Mouse (Mus musculus): ENCODE measurements at regions not wholly inside any gene's neighbourhood (a gene's known extent, or its start where the extent isn't known, plus 50 kb on each side); places are given as distances from the start of the nearest gene placed in this dataset.

DNA sequence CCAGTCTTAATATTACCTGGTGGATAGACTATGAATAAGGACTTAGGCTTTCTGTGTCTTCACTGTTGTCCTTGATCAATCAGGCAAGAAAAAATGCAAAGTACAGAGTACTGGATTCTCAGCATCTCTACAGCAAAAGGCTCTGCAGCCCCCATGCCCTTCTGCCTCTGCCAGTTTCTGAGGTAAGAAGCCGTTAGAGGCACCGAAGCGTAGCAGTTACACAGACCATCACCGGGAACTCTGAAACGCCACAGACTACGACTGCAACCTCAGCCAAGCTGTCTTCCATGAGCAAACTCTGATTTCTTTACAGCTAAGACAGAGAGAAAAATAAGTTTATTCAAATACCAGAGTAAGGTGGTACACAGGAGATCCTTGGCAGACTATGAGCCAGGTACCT lies 396.5 kb downstream of the Rwdd3 start:
- no peak for DNase-seq (ENCODE audit: extremely low read depth, insufficient read length, low spot score)

DNA sequence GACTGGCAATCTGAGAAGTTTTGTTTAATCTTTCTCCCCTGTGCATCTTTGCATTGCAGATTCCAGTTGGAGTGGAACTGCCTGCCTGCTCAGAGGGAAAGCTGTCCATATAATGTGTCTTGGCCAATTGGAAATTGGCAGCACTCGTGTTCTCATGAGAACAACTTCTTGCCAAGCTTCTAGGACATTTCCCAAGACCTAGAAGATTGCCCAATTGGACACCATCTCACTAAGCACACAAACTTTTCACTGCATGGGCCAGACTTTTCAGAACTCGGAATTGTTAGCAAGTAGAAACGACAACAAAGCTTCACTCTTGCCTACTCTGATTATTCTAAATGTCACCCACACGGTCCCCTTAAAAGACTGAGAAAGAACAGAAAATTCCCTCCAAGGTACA lies 409.8 kb downstream of the Rwdd3 start:
- DNase-seq (ENCODE audit: extremely low read depth, insufficient read length, low spot score): no peak

DNA sequence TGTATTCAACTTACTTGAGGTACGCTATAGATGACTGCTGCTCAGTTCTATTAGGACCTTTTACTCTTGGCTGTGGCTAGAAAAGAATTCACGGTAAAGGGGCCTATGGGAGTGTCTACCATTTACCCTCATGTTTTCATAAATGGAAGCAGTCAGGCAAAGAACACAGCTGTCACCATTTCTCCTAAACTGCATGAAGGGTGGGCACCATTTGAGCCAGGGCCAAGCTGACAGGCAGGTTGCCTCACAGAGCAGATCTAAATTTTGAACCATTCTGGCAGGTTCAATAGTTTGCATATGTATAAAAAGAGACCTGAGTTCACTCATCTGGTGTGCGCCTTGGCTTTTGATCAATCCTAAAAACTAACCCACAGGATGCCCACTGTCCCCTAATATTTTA lies 410.3 kb downstream of the Rwdd3 start:
- no peak for DNase-seq (ENCODE audit: extremely low read depth, insufficient read length, low spot score)

DNA sequence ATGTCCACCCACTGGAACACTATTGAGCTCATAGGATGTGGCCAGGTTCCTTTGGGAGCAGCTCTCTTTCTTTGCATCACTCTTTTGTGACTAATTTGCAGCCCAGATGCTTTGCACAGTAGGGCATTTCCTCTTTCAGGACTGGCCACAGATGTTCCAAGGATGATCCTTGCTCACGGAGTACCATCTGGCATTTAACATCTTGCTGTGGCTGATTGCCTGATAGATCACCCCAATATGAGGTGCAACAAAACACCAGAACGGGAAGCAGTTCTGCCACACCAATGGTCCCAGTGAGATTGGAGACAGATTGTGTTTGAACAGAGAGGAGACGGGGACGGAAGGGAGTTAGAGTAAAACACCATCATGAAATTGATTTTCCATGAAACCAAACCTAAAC lies 423.0 kb downstream of the Rwdd3 start:
- DNase-seq (ENCODE audit: extremely low read depth, insufficient read length, low spot score): no peak

DNA sequence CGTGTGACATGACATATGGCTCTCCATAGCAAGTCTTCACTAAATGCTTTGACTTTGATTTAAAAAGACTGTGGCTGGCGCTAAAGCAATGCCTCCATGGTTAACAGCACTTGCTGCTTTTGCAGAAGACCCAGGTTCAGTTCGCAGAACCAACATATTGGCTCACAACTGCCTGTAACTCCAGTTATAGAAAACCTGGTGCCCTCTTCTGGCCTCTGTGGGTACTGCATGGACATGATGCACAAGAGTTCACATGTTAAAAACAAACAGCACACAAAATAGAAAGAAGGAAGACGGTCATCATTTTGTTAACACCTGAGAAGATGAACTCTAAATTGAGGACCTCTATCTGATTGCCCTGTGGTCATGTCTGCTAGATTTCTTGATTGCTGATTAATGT lies 423.8 kb downstream of the Rwdd3 start:
- DNase-seq (ENCODE audit: extremely low read depth, insufficient read length, low spot score): no peak

DNA sequence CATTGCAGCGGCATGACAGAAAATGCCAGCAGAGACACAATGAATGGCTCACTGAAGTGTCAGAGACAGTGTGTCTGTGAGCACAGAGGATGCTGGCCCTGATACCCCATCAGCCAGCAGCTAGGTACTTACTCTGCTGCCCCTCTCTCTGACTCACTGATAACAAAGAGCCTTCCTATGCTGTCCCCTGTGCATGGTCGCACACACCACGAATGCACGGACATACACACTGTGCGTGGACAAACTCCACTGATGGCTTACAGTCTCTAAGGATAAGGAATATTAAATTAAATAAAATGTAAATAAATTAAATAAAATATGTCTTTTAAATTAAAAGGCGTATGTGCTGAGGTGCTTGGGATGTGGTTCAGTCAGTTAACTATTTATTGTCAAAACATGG lies 438.2 kb downstream of the Rwdd3 start:
- no peak for DNase-seq (ENCODE audit: extremely low read depth, insufficient read length, low spot score)

DNA sequence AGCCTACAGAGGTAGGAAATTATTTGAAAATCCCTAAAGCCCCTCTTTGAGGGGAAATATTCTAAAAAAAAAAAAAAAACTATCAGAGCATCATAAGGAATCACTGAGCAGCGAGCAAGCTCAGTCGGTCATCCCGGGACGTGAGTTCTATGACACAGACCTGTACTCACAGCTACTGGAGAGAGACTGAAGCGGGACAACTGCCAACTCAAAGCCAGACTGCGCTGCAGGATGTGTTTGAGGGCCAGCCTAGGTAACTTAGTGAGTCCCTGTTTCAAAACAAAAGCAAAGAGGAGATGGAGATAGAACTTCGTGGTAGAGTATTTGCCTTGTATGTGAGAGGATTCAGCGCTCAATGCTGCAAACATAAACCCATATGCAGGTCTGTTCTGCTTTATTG lies 439.1 kb downstream of the Rwdd3 start:
- DNase-seq (ENCODE audit: extremely low read depth, insufficient read length, low spot score): no peak

DNA sequence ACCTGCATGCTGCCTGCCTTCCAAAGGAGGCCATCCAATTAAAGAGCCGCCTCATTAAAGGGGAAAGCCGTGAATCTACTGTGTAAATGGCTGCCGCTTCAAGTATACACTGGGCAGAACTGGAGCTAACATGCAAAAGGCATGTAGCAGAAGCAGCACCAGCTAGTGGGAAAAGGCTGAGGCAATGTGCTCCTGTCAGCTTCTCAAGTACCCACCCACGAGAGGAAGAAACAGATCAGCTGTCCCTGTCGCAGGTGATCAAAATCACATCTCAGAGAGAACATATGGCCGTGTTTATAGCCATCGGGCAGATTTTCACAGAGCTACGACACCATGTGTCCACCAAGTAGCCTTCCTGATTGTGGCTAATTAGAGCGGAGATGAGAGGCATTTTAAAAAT lies 440.2 kb downstream of the Rwdd3 start:
- no peak for DNase-seq (ENCODE audit: extremely low read depth, insufficient read length, low spot score)

DNA sequence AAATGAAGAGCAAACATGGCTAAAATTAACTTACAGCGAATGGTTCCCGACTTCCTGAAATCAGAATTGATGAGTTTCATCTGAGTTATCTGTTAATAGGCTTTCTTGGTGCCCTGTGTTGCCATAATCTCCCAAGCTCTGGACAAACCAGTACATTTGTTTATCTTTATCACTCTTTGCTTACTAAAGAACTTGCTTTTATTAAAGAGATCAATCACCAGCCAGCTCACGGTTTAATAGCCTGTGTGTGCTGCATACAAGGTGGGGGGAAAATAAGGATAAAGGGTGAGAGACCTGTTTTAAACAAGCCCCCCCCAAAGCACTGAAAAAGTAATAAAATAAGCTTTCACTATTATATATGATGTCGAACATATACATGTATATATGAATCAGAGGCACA lies 441.3 kb downstream of the Rwdd3 start:
- no peak for DNase-seq (ENCODE audit: extremely low read depth, insufficient read length, low spot score)

DNA sequence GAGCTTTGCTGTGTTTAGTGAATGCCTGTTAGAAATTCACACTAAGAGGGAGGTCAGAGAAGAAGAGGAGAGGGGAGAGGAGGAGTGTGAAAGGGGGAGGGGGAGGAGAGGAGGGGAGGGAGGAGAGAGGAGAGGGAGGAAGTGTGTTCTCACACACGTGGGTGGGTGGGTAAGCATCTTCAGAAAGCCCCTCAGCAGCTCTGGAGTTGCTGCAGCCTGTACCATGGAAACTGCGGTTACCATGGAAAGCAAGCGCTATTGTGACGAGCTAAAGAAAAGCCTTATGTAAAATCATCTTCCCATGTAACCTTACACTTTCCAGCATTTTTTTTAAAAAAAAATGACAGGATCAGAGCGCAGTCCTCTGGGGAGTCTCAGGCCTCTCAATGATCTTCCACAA lies 441.8 kb downstream of the Rwdd3 start:
- no peak for DNase-seq (ENCODE audit: extremely low read depth, insufficient read length, low spot score)

DNA sequence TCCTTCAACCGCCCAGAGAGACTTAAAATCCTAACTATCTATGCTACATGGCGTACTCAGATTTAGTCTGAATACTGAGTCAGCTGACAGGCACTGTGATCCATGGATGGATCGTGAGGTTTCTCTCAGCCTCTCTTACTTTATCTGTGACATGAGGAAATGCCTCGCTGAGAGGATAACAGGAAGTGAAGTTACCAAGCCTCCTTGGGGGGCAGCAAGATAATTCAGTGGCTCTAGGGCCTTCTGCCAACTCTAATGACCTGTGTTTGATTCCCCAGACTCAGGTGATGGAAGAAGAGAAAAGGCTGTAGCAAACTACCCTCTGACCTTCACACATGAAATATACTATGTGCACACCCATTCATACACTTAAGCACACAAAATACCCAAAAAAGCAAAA lies 486.3 kb downstream of the Rwdd3 start:
- DNase-seq (ENCODE audit: extremely low read depth, insufficient read length, low spot score): no peak

DNA sequence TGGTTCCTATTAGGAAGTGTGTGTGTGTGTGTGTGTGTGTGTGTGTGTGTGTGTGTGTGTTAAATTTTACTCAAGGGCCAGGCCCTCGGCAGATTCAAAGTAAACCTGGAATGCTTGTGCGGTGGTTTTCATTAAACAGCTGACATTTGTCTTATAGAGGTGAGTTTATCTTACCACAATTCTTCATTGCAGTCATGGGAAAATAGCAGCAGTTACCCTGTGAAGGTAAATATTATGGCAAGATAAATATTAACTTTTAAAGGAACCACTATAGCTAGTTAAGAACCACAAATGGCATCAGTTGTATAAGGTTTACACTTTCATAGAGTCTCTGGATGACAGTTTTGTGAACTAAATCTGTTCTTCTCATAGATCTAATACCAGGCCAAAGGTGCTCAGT lies 495.6 kb downstream of the Rwdd3 start:
- DNase-seq (ENCODE audit: extremely low read depth, insufficient read length, low spot score): no peak

DNA sequence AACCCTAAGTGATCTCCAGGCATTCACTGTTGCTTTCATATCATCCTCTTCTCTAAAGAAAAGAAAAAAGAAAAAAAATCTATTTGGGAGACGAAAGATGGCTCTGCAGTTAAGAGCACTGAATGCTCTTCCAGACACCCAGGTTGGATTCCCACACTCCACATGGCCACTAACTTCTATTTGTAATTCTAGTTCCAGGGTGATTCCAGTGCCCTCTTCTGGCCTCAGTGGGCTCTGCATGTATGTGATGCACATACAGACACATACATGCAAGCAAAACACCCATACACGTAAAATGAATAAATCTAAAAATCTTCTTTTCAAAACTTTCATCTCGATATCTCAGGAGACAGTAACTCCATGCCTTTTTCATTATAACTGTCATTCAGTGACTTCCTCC lies 502.8 kb downstream of the Rwdd3 start:
- DNase-seq (ENCODE audit: extremely low read depth, insufficient read length, low spot score): no peak

DNA sequence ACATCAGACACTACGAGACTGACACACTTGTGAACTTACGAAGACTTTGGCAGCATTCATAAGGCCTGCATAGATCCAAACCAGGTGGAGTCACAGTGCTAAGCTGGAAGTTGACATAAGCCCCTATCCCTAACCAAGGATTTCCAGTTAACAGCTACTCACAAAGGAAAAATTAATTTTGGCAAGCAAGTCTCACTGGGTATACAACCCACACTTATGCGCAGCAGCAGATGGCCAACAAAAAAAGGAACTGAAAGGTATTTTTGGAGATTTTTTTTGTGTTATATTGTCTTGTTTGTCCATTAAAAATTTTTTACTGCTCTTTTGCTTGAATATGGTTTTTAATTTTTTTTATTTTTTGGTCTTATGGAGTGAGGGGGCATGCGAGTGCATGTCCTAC lies 509.0 kb downstream of the Rwdd3 start:
- DNase-seq (ENCODE audit: extremely low read depth, insufficient read length, low spot score): no peak

DNA sequence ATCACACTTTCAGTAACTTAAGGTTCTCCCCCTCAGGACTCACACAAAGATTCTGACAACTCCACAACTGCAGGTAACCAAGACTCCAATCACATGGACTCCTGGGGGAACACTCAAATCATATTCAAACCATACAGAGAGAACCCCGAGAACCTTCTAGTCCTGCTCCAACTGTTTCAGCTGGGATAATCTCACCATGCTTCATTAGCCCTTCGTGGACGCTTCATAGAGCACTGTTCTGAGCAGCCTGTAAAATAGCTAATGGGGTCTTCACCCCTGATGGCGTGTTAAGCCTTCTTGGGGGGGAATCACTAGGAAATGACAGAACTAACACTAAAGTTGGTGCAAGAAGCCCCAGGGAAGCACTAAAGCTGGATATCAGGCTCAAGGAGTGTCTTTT lies 510.7 kb downstream of the Rwdd3 start:
- DNase-seq (ENCODE audit: extremely low read depth, insufficient read length, low spot score): no peak

DNA sequence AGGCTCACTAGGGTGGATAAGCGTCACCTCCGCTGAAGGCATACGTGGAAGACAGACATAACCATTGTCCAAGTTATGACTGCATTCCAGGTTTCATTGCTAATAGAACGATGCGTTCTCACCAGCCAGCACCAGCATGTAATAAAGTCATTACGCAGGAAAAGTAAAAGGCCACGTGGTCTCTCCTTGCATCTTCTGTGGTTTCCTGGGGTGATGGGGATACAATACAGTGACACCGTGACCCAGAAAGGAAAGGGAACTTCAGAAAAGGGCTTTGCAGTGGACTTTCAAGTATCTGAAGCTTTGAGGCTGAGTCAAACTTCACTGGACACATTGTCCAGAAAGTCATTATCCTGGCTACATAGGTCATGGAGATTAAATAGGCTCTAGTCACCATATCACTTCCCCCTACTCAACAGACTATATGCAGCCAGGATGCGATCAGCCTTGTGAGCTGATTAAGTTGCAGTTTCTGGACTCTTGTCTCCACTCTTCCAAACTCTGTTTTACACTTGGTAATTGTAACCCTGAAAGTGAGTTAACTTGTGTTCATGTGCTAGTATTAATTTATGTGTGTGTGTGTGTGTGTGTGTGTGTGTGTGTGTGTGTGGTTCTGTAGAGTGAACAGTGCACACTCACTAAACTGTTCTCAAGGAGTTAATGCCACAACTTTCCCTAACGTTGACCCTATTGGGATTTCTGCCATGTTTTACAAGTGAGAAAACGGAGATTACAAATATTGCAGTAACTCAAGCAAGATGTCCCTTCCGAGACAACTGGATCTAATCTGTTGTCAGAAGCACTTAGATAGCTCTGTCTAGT lies 522.2 kb downstream of the Rwdd3 start:
- no peak for DNase-seq (ENCODE audit: extremely low read depth, insufficient read length, low spot score)

DNA sequence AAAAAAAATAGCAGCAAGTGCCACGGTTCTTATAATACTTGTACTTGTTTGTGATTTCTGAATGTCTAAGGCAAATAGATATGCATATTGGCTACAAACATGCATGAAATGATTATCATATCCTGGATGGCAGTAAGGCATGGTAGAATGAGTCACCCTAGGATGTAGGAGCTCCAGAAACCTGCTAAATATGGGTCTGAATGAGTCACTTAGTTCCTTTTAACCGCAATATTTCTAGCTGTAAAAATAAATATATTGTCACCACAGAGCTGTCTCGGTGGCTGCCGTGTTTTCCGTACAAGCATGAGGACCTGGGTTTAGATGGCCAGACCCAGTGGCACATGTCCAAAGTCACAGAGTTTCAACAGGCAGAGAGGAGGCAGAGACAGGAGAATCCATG lies 523.1 kb downstream of the Rwdd3 start:
- DNase-seq (ENCODE audit: extremely low read depth, insufficient read length, low spot score): peak; percentile 33

DNA sequence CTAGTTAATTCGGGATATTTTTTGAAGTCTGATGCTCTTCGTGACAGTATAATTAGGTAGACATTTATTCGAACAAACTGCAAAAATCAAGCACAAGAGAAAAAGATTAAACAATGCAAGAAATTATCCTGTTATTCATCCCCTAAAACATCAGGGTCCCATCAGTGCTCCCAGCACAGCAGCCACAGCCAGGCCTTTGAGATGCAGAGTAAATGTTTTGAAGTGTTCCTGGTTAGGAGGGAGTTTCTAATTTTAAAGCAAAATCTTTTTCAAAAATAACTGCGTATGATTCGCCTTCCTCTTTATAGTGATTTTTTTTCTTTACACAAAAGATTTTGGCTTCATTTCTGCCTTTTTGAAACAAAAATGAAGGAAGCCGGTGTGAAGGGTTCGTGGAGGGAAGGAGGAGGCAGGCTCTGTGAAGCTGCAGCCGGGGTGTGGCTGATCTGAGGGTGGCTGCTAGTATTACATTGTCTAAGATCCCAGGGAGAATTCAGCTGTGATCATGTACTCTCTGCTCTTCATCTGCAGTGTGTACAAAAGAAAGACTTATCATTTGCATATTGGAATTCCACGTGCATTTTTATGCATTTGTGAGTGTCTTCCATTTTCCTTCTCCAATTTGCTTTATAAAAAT lies 534.7 kb downstream of the Rwdd3 start:
- no peak for DNase-seq (ENCODE audit: extremely low read depth, insufficient read length, low spot score)

DNA sequence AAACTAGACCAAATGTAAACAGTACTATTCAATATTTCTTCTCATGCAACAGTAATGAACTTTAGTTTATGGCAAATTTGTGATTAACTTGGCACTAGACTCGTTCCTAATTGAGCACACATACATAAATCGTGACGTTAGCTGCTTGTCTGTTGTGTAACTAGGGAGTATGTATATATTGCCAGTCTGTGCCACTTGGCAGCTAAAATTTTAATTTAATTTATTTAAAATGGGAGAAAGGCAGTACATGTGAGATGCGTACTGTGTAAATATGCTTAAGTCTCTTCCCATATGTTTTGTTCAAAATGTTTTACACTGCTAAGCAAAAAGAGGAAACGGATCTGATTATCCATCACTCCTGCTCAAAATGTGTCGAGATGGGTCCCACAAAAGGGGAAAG lies 553.1 kb downstream of the Rwdd3 start:
- no peak for DNase-seq (ENCODE audit: extremely low read depth, insufficient read length, low spot score)

DNA sequence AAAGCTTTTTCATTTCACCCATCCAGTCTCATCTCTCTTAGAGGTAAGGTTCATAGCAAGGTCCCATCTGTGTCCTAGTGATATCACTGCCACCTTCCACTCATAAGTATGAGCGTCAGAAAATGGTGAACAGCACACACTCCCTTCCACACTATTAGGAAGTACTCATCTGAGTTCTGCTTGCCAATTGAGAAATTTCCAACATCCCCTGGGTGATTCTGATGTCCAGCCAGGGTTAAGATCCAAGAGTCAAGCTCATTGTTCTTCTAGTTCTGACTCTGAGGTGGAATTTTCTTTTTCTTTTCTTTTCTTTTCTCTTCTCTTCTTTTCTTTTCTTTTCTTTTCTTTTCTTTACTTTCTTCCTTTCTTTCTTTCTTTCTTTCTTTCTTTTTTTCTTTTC lies 577.3 kb downstream of the Rwdd3 start:
- DNase-seq (ENCODE audit: extremely low read depth, insufficient read length, low spot score): no peak

DNA sequence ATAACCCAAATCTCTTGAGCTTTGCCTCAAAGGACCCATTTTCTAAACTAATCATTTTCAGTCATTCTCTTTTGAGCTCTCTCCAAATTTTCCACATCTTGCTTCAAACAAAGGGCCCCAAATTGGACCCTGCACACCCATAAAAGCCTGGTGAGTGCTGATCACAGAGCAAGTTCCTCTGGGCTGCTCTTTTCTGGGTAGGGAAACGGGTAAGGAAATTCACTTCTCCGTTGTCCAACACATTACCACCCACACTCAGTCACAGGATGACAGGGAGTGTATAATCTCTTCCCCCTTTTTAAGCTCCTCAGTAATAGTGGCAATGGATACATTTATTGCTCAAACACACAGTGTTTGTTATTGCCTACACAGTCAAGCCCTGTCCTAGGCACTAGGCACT lies 580.3 kb downstream of the Rwdd3 start:
- no peak for DNase-seq (ENCODE audit: extremely low read depth, insufficient read length, low spot score)

DNA sequence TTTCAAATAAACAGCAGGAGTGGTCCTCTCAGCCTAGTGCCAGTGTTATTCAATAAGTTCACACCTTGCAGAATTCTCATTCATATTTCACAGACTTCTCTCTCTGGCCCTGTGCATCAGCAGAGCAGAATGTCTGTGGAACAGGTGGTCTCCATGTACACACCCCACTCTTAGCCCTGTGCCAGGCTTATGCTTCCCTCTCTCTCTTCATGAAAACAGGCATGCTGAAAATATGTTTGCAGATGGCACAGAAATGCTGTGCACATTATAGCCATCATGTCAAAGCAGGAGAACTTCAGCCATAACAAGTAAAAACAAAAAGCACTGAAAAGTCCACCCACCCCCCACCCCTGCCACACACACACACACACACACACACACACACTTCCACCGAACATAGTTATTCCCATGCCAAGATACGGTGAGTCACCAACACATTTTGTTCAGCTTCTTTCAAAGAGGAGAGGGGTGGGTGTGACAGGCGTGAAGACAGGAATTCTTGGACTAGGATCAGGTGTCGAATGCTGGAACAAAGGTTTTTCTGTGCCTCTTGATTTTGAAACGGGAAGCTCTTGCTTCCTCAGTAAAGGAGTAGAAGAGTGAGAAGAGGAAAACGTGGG lies 600.6 kb downstream of the Rwdd3 start:
- DNase-seq (ENCODE audit: extremely low read depth, insufficient read length, low spot score): no peak

Data from 3134 (cell line).